Mouse (Mus musculus): Measurements from ENCODE around the gene Ifi35.

DNA sequence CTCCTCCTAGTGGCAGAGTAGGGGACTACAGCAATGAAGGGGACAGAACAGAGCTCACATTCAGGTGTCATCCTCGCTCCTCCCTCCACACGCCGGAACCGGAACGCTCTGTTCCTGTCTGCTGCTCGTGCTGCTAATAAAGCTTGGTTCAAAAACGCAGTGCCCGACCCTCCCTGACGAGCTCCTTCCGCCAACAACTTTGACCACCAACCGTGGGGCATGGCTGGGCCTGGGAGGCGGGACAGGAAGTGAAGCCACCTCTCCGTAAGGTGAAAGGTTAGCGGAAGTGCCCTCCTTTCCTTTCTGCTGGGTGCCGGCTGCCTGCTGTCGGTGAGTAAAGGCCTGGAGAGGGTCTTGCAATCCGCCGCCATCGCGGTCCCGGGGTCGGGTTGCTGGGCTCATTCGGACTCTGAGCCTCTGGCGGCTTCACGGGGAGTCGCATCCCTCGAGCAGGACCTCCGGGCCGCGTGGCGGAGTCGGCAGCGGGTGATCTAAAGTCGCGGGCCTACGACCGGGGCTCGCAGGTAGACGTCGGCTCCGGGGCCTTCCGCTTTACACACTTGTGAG is 6.0 kb upstream of the Ifi35 start, which contains the start of gene Rpl27:
- TF ChIP-seq CTCF (IDR thresholded peaks at IDR 0.05; ENCODE audit: low read depth, low read length) (no peak), POLR2A (IDR thresholded peaks at IDR 0.05; ENCODE audit: borderline replicate concordance, low read depth, low read length) (no peak)
